Mouse (Mus musculus): ENCODE measurements around the gene Btbd9. TPM values are rescaled to one million over a fixed set of nuclear protein-coding genes. Genes with fewer than 3 reads are reported as not detected.
"Not testable (repeated sequence)": the region's sequence is repeated elsewhere in the genome, so short reads cannot be mapped to it uniquely, and the experiment has no call there.

Gene Btbd9
- total RNA-seq, 2 experiments from 2014 or later: 10.1 to 10.7 TPM

DNA sequence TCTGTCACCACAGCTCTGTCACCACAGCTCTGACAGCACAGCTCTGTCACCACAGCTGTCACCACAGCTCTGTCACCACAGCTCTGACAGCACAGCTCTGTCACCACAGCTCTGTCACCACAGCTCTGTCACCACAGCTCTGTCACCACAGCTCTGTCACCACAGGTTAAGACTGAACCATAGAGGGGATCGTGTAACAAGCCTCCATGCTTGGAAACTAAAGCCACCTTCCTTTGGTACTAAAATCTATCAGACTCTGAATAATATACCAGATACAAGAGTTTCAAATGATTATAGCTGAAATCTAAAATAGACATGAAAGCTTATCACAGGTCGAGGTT, 57.1 kb downstream of the Btbd9 start:
- intact Hi-C loops (cut with DNase I); DNase-seq: not testable (repeated sequence)

DNA sequence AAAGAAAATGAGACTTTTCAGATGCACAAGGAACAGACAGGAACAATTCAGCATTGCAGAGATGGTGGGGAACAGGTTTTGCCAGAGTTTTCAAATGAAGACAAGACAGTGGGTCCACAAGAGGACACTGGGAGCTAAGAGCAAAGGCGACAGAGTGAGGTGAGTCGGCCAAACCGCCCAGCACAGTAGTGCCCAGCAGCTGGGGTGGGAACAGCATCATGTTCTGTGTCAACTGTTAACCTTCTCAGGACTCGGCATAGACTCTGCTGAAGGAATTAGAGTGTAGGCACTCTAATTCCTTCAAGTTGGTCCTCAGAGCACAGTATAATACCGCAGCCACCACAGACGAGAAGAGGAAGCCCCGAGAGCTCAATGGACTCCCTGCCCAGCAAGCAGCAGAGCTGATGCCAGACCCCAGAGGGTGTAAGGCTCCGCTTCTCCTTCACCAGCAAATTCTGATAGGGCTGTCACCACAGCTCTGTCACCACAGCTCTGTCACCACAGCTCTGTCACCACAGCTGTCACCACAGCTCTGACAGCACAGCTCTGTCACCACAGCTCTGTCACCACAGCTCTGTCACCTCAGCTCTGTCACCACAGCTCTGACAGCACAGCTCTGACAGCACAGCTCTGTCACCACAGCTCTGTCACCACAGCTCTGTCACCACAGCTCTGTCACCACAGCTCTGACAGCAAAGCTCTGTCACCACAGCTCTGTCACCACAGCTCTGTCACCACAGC, 57.7 kb downstream of the Btbd9 start:
- DNase-seq: no peak
- intact Hi-C loops (cut with DNase I): no loop called here

DNA sequence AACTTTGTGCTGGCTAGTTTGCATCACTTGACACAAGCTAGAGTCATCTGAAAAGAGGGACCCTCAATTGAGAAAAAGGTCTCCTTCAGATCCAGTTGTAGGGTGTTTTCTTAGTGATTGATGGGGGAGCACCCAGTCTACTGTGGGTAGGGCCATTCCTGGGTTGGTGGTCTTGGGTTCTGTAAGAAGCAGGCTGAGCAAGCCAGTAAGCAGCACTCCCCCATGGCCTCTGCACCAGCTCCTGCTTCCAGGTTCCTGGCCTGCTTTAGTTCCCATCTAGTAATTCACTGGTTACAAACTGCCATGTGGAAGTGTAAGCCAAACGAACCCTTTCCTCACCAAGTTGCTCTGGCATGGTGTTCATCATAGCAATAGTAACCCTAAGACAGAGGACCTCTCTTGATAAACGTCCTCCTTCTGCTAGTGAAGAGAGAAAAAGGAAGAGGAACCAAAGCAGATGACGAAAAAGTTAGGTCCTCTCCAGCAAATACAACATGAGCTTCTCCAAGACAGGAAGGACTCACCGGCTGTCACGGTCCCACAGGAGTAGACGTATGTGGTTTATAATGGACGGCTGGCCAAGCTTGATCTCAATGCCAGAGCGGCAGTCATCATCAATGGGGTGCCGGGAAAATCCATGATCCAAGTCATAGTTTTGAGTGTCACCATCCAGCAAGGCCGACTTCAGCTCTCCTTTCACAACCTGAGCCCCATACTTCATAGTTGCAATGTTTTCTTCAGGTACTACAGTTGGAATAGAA, 59.5 kb downstream of the Btbd9 start:
- DNase-seq: no peak
- intact Hi-C loops (cut with DNase I): no loop called here

DNA sequence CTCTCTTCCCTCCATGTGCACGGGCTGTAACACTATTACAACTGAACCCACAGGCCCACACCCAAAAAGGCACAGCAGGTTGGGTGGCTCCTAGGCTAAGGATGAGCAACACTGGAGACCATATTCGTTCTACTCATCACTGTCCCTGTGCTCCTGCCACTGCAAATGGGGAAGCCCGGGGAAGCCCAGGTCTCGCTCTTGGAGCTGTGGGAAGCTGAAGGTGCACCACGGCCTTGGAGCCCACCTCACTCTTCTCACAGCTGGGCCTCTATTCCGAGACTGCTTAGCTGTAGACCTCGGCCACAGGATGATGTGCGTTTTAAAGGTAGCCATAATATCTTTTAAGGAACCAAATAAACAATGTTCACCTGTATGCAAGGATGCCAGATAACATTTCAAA, 60.9 kb downstream of the Btbd9 start:
- intact Hi-C loops (cut with DNase I): no loop called here
- DNase-seq: no peak

DNA sequence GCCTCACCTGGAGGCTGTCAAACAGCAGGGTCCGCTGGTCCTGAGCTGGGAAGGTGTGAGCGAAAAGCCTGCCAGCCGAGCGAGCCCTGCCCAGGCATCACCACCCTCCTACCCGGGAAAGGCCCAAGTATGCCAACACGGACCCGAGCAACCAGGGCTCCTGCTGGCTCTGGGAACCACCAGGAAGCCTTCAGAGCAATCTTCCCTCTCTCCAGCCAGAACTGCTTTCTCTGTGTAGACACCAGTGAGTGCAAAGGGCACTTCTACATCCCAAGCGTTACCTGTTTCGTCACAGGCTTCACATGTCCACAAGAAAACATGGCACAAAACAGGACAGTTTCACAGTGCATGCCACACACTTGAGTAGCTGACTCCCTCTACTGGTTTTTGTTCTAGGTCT, 63.3 kb downstream of the Btbd9 start:
- DNase-seq: no peak
- intact Hi-C loops (cut with DNase I): no loop called here

DNA sequence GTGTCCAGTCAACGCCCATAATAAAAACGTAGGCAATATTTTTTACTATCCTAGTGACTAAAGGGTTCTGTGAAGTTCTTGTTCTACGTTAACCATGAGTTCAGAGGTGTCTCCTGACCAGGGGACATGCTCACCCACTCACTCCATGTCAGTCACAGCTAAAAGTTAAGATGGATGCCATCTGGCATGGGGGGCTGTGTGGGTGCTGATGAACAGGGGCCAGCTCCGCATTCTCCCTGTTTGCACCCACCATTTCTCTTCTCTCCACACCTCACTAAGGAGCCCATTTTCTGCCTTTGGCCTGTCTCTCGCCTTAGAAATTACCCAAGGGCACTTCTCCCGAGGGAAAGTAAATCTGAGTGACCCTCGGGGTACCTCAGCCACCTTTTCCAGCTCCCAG, 63.8 kb downstream of the Btbd9 start:
- intact Hi-C loops (cut with DNase I): no loop called here

DNA sequence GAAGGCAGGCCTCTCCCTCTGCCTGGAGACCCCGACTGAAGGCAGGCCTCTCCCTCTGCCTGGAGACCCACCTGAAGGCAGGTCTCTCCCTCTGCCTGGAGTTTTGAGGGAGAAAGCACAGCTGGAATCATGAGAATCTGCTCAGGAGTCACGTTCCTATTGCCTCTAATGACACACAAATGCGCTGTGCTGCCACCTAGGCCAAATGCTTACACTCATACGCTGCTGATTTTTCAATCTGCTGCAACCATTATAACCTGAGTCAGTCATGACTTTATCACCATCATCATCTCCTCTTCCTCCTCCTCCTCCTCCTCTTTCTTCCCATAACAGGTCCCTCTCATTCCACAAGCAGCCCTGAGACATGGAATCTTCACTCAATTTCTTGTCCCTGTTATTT, 64.3 kb downstream of the Btbd9 start:
- no peak for DNase-seq
- intact Hi-C loops (cut with DNase I): no loop called here

More for the DNA sequence above, 63.8 kb downstream of the Btbd9 start:
- no peak for DNase-seq

DNA sequence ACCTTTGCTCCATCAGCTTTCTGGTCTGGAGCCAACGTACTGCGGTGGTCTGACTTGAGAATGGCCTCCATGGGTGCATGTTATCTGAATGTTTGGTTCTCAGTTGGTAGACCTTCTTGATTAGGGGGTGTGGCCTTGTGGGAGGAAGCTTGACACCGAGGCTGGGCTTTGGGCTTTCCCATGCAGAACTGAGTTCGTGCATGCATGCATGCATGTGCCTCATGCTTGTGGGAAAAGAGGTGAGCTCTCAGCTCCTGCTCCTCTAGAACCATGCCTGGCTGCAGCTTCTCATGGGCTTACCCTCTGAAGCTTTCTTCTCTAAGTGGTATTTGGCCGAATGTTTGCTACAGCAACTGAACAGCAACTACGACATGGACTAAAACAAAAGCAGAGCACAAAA, 64.9 kb downstream of the Btbd9 start:
- intact Hi-C loops (cut with DNase I): no loop called here
- DNase-seq: no peak

DNA sequence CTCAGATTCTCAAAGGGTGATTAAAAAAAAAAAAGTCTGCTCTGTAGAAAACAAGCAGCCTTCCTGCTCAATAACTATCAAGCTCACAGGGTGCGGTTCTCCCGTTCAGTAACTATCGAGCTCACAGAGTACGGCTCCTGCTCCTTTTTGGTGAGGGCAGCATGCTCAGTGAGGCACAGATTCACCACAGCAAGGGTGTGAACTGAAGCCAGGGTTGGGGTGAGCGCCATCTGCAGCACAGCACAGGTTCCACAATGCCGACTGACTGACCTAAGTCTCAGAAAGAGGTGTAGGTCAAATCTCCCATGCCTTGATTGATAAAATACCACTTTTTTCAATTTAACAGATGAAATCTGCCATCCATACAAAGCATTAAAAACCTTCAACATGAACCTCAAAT, 66.1 kb downstream of the Btbd9 start:
- intact Hi-C loops (cut with DNase I): no loop called here
- no peak for DNase-seq

DNA sequence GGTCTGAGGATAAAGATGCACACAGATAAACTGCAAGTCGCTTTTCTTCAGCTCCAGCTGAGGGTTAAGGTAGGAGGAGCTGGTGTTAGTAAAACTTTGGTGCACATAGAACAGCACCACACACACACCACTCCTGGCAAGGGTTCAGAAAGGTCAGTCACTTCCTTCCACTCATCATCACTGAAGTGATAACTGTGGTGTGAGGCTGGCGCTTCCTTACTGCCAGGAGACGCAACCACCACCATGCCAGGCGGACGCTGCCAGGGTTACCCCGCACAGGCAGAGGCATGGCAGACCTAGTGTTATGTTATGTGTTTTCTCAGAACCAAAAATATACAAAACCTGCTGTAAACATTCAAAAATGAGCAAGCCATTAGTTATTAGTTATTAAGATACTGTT, 66.6 kb downstream of the Btbd9 start:
- no peak for DNase-seq
- intact Hi-C loops (cut with DNase I): no loop called here

DNA sequence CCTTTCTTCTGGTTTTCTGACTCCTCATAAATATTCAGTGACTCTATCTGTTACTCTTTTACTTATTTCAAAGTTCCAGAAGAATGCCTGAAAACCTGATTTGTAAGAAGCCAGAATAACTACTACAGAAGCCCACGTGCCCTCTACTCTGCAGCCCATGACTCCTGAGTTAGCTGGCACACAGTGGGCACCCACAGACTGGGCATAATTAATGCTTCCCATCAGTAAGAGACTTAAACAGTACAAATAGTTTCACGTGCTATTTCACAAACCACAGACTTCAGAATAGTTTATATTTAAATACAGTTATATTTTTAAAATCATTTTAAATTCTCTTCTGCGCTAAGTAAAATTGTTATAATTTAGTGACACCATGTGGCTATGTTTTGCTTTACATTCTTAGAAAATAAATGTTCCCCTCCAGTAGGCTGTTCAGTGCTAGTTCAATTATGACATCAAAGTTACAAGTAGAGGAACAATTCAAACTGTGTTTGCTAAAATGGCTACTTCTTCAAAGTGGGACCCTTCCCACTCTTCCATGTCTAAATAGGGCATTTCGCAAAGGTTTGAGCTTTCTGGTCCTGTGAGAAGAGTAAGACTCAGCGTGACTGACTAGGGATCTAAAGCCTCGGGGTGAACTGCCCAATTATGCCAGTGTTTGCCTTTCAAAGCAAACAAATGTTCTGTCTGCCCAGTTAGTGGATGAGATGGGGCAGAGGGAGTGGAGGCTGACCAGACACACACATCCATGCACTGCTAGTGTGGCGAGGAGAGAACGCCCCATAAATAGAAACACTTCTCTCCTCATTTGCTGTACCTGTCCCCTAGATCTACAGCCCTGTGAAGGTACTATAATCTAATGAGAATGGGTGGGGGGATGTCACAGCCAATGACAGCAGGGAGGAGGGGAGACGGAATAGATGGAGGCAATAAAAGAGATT, 68.4 kb downstream of the Btbd9 start:
- DNase-seq: no peak
- intact Hi-C loops (cut with DNase I): no loop called here

DNA sequence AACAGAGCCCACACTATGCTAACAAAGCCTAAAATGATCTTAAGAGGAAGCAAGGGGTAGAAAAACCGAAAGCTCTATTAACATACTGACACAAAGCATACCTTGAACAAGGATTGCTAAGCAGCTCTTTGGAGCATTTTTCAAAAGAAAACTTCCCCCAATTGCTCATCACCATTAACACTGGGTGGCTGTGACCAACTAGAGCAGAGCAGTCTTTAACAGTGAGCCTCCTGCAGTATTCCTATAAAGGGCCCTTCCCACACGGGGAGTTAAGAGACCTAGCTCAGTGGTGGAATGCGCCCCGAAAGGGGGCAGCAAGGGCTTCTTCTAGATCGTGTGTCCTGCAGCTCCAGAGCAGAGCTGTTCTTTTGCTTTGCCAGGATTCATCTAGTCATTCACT, 69.4 kb downstream of the Btbd9 start:
- intact Hi-C loops (cut with DNase I): no loop called here
- DNase-seq: no peak

DNA sequence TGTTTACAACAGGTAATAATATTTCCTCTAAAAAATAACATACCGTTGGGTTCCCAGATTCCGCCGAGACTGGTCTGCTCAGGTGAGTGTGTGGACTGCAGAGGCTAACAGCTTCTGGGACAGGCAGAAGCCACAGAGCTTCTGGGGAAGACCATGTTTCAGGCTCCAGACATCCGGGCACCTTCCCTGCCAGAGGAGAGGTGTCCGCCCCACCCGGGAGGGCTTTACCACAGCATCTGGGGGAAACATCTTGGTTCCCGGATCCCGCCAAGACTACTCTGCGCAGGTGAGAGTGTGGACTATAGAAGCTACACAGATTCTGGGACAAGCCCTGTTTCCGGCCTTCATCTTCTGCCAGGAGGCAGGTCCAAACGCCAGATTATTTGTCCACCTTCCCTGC, 76.7 kb downstream of the Btbd9 start:
- DNase-seq; intact Hi-C loops (cut with DNase I): not testable (repeated sequence)

DNA sequence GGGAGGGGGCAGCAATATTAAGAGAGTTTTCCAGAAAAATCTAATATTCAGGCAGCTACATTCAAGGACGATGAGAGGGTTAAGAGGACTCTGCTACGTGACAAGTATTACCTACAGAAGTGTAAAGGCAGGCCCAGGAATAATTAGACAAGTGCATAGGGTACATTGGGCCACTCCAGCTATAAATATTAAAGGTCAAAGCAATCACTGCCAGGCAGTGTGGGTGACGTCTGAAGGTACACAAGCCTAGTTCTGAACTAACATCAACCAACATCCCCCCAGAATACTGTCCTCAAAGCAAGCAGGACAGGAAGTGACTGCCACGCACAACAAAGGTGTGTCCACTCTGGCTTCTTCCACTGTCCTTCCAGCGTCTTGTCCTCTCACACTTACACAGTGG, 77.5 kb downstream of the Btbd9 start:
- no peak for DNase-seq
- intact Hi-C loops (cut with DNase I): no loop called here

DNA sequence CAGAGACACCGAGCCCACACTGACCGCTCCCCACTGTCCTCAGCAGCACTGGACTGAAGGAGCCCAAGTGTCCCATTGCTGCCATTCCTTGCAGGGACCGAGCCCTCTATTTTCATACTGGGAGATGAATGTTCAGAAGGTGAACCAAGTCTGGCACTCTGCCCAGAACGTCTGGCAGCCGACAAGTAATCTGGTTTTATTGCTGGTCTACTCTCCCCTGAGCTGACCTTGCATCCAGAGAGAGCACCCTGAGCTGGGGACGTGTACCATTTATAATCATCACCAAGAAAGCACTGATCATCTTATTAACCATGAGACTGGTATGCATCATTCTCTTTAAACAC, 77.9 kb downstream of the Btbd9 start:
- peak; percentile 55 to 61 for DNase-seq
- intact Hi-C loops (cut with DNase I): no loop called here

DNA sequence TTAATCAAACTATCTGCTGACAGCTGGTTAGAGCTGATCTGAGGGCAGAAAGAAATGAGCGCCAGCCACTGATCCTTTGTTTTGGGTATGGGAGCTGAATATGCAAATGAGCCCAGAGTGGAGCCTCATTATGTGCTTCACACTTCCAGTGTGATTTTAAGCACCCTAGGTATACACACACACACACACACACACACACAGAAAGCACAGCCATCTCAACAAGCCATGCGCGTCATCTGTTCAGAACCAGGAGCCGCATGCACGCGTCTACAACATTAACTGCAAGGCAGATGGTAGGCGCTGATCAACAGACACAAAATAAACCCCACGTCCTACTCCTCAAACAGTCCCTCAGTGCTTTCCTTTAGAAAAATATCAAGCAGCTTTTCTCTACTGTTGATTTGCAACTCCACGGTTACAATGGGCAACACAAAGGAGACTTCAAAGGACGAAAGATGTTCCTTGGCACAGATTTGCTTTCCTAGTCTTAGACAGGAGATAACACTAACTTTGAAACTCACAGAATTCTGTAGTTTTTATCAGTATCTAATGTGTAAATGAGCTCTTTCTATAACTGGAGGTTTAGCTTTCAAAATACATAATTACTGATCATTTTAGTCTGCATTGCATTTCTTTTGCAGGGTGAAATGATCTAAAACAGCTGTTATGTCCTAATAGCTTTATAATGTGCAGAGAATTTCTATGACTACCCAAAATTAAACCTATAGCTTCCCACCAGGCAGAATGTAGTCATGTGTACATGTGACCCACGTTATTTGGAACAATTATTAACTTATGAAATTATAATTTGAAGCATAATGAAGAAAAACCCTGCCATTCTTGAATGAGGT, 78.5 kb downstream of the Btbd9 start:
- DNase-seq: no peak
- intact Hi-C loops (cut with DNase I): no loop called here

DNA sequence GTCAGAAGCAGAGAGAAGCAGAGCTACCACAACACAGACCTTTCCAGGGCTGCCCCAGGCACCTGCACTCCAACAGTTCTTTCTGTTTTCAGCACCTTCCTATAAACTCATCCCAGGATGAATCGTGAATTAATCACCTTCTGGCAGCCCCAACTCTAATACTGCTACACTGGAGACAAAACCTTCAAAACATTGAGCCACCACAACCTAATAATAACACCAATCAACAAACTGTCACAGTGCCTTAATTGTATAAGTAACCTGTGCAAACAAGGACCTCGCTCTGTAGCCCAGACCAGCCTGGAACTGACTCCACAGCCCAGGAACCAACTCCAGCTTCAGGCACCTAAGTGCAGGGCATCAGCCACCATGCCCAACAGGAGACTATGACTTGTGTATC, 80.7 kb downstream of the Btbd9 start:
- intact Hi-C loops (cut with DNase I): no loop called here
- no peak for DNase-seq

DNA sequence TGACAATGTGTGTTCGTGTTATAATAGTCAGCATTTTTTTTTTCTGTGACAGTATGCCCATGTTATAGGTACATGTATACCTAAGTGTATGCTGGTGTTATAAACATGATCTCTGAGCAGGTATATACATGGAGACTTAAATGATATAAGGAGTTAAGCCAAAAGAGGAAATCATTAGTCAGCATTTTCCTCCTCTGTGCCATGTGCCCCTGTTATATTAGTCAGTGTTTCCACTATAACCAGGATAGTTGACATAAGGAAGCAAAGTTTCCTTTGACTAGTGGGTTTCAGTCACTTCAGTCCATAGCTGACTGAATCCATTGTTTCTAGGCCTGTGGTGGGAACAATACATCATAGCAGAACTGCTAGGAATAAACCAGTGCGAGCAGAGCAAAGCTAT, 81.1 kb downstream of the Btbd9 start:
- DNase-seq: no peak
- intact Hi-C loops (cut with DNase I): no loop called here

DNA sequence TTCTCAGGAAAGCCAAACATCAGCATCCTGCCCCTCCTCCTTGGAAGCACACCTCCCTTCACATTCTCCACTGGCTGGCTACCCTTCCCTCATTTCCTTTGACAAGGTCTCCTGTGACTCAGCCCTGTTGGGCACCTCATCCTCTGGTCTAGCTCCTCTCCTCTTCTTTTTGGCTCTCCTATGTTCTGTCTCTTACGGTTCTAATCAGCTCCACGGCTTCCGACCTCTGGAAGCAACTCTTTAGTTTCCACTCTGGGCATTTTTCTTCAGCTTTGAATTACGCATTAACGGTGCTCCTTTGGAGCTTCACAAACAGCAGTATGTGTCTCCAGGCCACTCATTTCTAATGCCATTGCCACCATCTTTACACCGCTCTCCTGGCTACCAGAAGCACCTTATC, 82.8 kb downstream of the Btbd9 start:
- intact Hi-C loops (cut with DNase I): no loop called here
- no peak for DNase-seq

DNA sequence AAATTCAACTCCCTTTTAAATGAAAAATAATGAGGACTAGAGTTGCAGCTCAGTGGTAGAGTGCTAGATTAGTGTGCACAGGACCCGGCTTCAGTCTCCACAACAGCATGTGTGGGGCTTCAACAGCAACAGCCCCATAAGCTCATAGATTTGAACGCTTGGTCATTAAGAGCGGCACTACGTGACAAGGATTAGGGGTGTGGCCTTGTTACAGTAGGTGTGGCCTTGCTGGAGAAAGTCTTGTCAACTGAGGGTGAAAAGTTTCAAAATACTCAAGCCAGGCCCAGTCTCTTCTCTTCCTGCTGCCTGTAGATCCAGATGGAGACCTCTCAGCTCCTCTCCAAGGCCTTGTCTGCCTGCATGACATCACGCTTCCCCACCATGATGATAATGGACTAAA, 84.1 kb downstream of the Btbd9 start:
- intact Hi-C loops (cut with DNase I): no loop called here
- no peak for DNase-seq

DNA sequence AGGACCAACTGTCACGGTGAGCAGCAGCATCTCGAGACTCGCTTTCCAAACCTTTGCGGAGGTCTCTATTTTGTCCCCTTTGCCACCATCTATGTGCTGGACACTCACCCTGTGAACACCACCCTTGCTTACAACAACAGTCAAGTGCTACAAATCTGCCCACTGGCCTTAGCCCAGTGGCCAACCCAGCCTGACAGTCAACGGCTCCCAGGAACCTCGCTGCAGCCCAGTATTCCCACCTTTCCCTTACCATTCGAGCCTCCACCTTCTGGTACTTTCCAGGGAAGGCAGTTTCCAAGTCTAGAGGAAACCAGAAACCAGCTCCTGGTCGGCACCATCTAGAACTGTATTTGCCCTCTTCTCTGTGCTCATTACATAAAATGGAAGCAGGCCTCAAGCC, 84.7 kb downstream of the Btbd9 start:
- intact Hi-C loops (cut with DNase I): no loop called here
- no peak for DNase-seq
